Mouse (Mus musculus) spleen, postnatal 36 days (tissue): ENCODE results near the gene Top1.

Experiments used
- DNase-seq, 2 experiments: peaks; one replicate each; pipeline ENCODE4 v3.0.0; 2022; ENCODE audit warnings: low spot score in 2 of 2, mixed read lengths in 1 of 2

The Top1 gene

GRCm38 (mm10) chr2:160741580-160741979, 95.9 kb downstream of the Top1 start:
- DNase-seq, result no peak

- peak; percentile 25 to 49 for DNase-seq
Observed at GRCm38 (mm10) chr2:160742161-160742609, 96.5 kb downstream of the Top1 start.

GRCm38 (mm10) chr2:160744040-160744822, 98.5 kb downstream of the Top1 start:
- DNase-seq, result peak in 1 of 2 experiments; percentile 49

GRCm38 (mm10) chr2:160744823-160745210, 99.1 kb downstream of the Top1 start:
- DNase-seq, result no peak

GRCm38 (mm10) chr2:160745497-160745896, 99.8 kb downstream of the Top1 start:
- no peak for DNase-seq

- DNase-seq, result no peak
Observed at GRCm38 (mm10) chr2:160746637-160747036, 100.9 kb downstream of the Top1 start.

GRCm38 (mm10) chr2:160747075-160747474, 101.4 kb downstream of the Top1 start:
- no peak for DNase-seq

- DNase-seq, result peak; percentile 32 to 39
Observed at GRCm38 (mm10) chr2:160756583-160757203, 111.0 kb downstream of the Top1 start.

GRCm38 (mm10) chr2:160760433-160761184, 114.9 kb downstream of the Top1 start:
- DNase-seq, result no peak

- DNase-seq, result no peak
Observed at GRCm38 (mm10) chr2:160763816-160764215, 118.1 kb downstream of the Top1 start.

GRCm38 (mm10) chr2:160764386-160764785, 118.7 kb downstream of the Top1 start:
- DNase-seq, result no peak

GRCm38 (mm10) chr2:160765096-160765495, 119.4 kb downstream of the Top1 start:
- DNase-seq, result no peak

GRCm38 (mm10) chr2:160766371-160766771, 120.7 kb downstream of the Top1 start:
- no peak for DNase-seq

GRCm38 (mm10) chr2:160767201-160767600, 121.5 kb downstream of the Top1 start:
- no peak for DNase-seq

GRCm38 (mm10) chr2:160768097-160768695, 122.5 kb downstream of the Top1 start:
- no peak for DNase-seq

GRCm38 (mm10) chr2:160768997-160769396, 123.3 kb downstream of the Top1 start:
- no peak for DNase-seq

- DNase-seq, result no peak
Observed at GRCm38 (mm10) chr2:160770409-160770808, 124.7 kb downstream of the Top1 start.

- no peak for DNase-seq
Observed at GRCm38 (mm10) chr2:160770871-160771270, 125.2 kb downstream of the Top1 start.

GRCm38 (mm10) chr2:160771325-160772276, 125.9 kb downstream of the Top1 start:
- no peak for DNase-seq
